Mouse (Mus musculus): Measurements from ENCODE around the gene Adam17.
"Not testable (repeated sequence)": the region's sequence is repeated elsewhere in the genome, so short reads cannot be mapped to it uniquely, and the experiment has no call there.

DNA sequence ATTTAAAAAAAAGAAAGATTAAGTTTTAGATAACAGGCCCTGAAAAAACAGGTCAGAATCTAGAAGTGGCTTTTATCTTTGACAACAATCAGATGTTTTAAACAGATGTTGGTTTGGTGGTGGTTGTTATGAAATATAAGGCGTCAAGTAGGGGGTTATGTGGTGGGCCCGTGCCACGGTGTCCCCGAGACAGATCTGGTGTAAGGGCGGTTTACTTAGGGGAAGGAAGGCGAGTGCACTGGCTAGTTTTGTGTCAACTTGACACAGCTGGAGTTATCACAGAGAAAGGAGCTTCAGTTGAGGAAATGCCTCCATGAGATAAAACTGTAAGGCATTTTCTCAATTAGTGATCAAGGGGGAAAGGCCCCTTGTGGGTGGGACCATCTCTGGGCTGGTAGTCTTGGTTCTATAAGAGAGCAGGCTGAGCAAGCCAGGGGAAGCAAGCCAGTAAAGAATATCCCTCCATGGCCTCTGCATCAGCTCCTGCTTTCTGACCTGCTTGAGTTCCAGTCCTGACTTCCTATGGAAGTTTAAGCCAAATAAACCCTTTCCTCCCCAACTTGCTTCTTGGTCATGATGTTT is 5.4 kb upstream of the Adam17 start:
- TF ChIP-seq POLR2A (IDR thresholded peaks at IDR 0.05; ENCODE audit: borderline replicate concordance, extremely low read depth, low read depth, low read length); CTCF (IDR thresholded peaks at IDR 0.05; ENCODE audit: insufficient read depth, low read length): not testable (repeated sequence)
